Mouse (Mus musculus) hindbrain, embryonic 11.5 days (tissue): ENCODE data around the gene Tacc2. TPM values are rescaled to one million over a fixed set of nuclear protein-coding genes. Genes with fewer than 3 reads are reported as not detected.

Experiments
- ATAC-seq: fragments of 200-750 bp; cut with Nextera tagmentation; 2 replicates; pipeline ENCODE4 v1.8.0; 2017; ENCODE audit warnings: mild to moderate bottlenecking, moderate TSS enrichment, moderate library complexity; ENCODE audit not compliant: low FRiP score
- DNase-seq: peaks from one replicate; pipeline ENCODE4 v3.0.0-alpha.2; 2015; ENCODE audit warnings: low spot score
- H3K27ac ChIP-seq: fragments of 300-500 bp; sonication (generic); 2 replicates; pipeline ENCODE4 v1.5.1; 2014; ENCODE audit warnings: mild to moderate bottlenecking, low read depth, low read length
- H3K27me3 ChIP-seq: fragments of 300-500 bp; sonication (generic); 2 replicates; pipeline ENCODE4 v1.6.1; 2014; ENCODE audit warnings: mild to moderate bottlenecking, low read length, moderate library complexity, mixed read lengths; ENCODE audit not compliant: control insufficient read depth, insufficient read depth
- H3K36me3 ChIP-seq: fragments of 300-500 bp; sonication (generic); 2 replicates; pipeline ENCODE4 v1.6.1; 2014; ENCODE audit warnings: mild to moderate bottlenecking, low read length, moderate library complexity, mixed read lengths; ENCODE audit not compliant: control insufficient read depth, insufficient read depth
- H3K4me1 ChIP-seq: fragments of 300-500 bp; sonication (generic); replicated peaks from 2 replicates; pipeline ENCODE4 v1.6.1; 2014; ENCODE audit warnings: low read length, mixed read lengths; ENCODE audit not compliant: control insufficient read depth, insufficient read depth
- H3K4me2 ChIP-seq: fragments of 300-500 bp; sonication (generic); replicated peaks from 2 replicates; pipeline ENCODE4 v1.6.1; 2014; ENCODE audit warnings: mild to moderate bottlenecking, low read depth, low read length
- H3K4me3 ChIP-seq: fragments of 300-500 bp; sonication (generic); 2 replicates; pipeline ENCODE4 v1.5.1; 2014; ENCODE audit warnings: low read depth, low read length
- H3K9ac ChIP-seq: fragments of 300-500 bp; sonication (generic); 2 replicates; pipeline ENCODE4 v1.6.1; 2014; ENCODE audit warnings: low read depth, low read length
- H3K9me3 ChIP-seq: fragments of 300-500 bp; sonication (generic); 2 replicates; pipeline ENCODE4 v1.6.1; 2016; ENCODE audit warnings: low read length; ENCODE audit not compliant: control insufficient read depth
- WGBS: fragments of 180-500 bp; shearing (Covaris S2); extraction: QIAGEN DNeasy Blood & Tissue Kit; methylation state at CpG from one replicate; pipeline ENCODE4 v1.1.7; 2014; 5-methylcytosine and 5-hydroxymethylcytosine counted together
- polyA plus RNA-seq: library from polyadenylated mRNA; unstranded; fragments of >200 nt; fragmentation: Nextera tagmentation; extraction: Ambion mirVana; gene quantifications from 2 replicates; pipeline ENCODE4 v1.2.1, GENCODE M21; 2014

Tacc2 gene
- polyA plus RNA-seq, 1 experiment from 2014 or later = 46.8 TPM

GRCm38 (mm10) chr7:130803251-130803825 lies 226.1 kb downstream of the Tacc2 start:
- ATAC-seq (no peak), DNase-seq (no peak)
- no peak overlapping the region for H3K27ac ChIP-seq
- no peak overlapping the region for H3K4me2 ChIP-seq
- WGBS = 85% methylated on average over 8 of the region's 8 CpGs
- no peak overlapping the region for H3K9ac ChIP-seq
- no peaks in the 10 kb centered on the region for H3K4me1 ChIP-seq
- no peaks in the 10 kb centered on the region for H3K9me3 ChIP-seq
- no peaks in the 10 kb centered on the region for H3K27me3 ChIP-seq
- no peaks in the 10 kb centered on the region for H3K36me3 ChIP-seq
- H3K4me3 ChIP-seq = no peak overlapping the region

- Histone ChIP-seq H3K4me3 (no peak overlapping the region), H3K9ac (no peak overlapping the region), H3K27me3 (no peaks in the 10 kb centered on the region), H3K36me3 (no peaks in the 10 kb centered on the region), H3K4me1 (no peaks in the 10 kb centered on the region), H3K27ac (no peak overlapping the region), H3K9me3 (no peaks in the 10 kb centered on the region), H3K4me2 (no peak overlapping the region)
- WGBS = 84% methylated on average over 5 of the region's 5 CpGs
- ATAC-seq = no peak
- DNase-seq = no peak
Measured at GRCm38 (mm10) chr7:130804991-130805390, 227.8 kb downstream of the Tacc2 start.

- no peaks in the 10 kb centered on the region for H3K36me3 ChIP-seq
- H3K27me3 ChIP-seq = no peaks in the 10 kb centered on the region
- no peak overlapping the region for H3K27ac ChIP-seq
- H3K4me2 ChIP-seq = no peak overlapping the region
- H3K4me1 ChIP-seq = no peaks in the 10 kb centered on the region
- H3K9ac ChIP-seq = no peak overlapping the region
- DNase-seq = no peak
- no peaks in the 10 kb centered on the region for H3K9me3 ChIP-seq
- no peak for ATAC-seq
- no peak overlapping the region for H3K4me3 ChIP-seq
- 82% methylated on average over 8 of the region's 8 CpGs for WGBS
Measured at GRCm38 (mm10) chr7:130807749-130808148, 230.5 kb downstream of the Tacc2 start.

GRCm38 (mm10) chr7:130808694-130809093 lies 231.5 kb downstream of the Tacc2 start:
- ATAC-seq (no peak), DNase-seq (no peak)
- Histone ChIP-seq H3K4me2 (no peak overlapping the region), H3K4me1 (no peaks in the 10 kb centered on the region), H3K9me3 (no peaks in the 10 kb centered on the region), H3K27ac (no peak overlapping the region), H3K27me3 (no peaks in the 10 kb centered on the region), H3K36me3 (no peaks in the 10 kb centered on the region), H3K9ac (no peak overlapping the region), H3K4me3 (no peak overlapping the region)
- 79% methylated on average over 6 of the region's 6 CpGs for WGBS

GRCm38 (mm10) chr7:130810238-130810637 lies 233.0 kb downstream of the Tacc2 start:
- Histone ChIP-seq H3K4me1 (no peaks in the 10 kb centered on the region), H3K27me3 (no peaks in the 10 kb centered on the region), H3K9me3 (no peaks in the 10 kb centered on the region), H3K27ac (no peak overlapping the region), H3K4me3 (no peak overlapping the region), H3K36me3 (no peaks in the 10 kb centered on the region), H3K4me2 (no peak overlapping the region), H3K9ac (no peak overlapping the region)
- ATAC-seq (no peak), DNase-seq (no peak)
- whole genome bisulfite sequencing = 85% methylated on average over 4 of the region's 4 CpGs

GRCm38 (mm10) chr7:130812407-130812806 lies 235.2 kb downstream of the Tacc2 start:
- H3K27me3 ChIP-seq = no peaks in the 10 kb centered on the region
- 49% methylated on average over 16 of the region's 16 CpGs for WGBS
- no peak overlapping the region for H3K4me2 ChIP-seq
- H3K36me3 ChIP-seq = no peaks in the 10 kb centered on the region
- H3K9ac ChIP-seq = no peak overlapping the region
- DNase-seq = no peak
- no peak for ATAC-seq
- no peak overlapping the region for H3K27ac ChIP-seq
- H3K9me3 ChIP-seq = no peaks in the 10 kb centered on the region
- no peaks in the 10 kb centered on the region for H3K4me1 ChIP-seq
- no peak overlapping the region for H3K4me3 ChIP-seq

Other genes with a start within 250 kb of the Tacc2 start
- 53.0 and 76.1 TPM in 2 replicates for gene Ate1, start 57.1 kb upstream of the Tacc2 start, polyA plus RNA-seq
- 197 and 198 TPM in 2 replicates for gene Nsmce4a, start 4.3 kb upstream of the Tacc2 start, polyA plus RNA-seq
- 0.08 TPM in 1 of 2 replicates, not detected in the other for gene Btbd16, start 196.6 kb downstream of the Tacc2 start, polyA plus RNA-seq